Mouse (Mus musculus) ES-E14 (cell line): Measurements from ENCODE around the gene Epha7.

Source experiments
- CHD2 ChIP-seq: IDR thresholded peaks from 2 replicates; pipeline ENCODE4 v1.6.1; 2014; ENCODE audit warnings: mild to moderate bottlenecking, low read depth, low read length, inconsistent platforms
- HCFC1 ChIP-seq: IDR thresholded peaks from 2 replicates; pipeline ENCODE4 v1.6.1; 2012; ENCODE audit warnings: low read length, inconsistent platforms, borderline replicate concordance; ENCODE audit not compliant: insufficient read depth
- ZNF384 ChIP-seq: IDR thresholded peaks from 2 replicates; pipeline ENCODE4 v1.6.1; 2012; ENCODE audit warnings: low read depth, low read length, inconsistent platforms

DNA sequence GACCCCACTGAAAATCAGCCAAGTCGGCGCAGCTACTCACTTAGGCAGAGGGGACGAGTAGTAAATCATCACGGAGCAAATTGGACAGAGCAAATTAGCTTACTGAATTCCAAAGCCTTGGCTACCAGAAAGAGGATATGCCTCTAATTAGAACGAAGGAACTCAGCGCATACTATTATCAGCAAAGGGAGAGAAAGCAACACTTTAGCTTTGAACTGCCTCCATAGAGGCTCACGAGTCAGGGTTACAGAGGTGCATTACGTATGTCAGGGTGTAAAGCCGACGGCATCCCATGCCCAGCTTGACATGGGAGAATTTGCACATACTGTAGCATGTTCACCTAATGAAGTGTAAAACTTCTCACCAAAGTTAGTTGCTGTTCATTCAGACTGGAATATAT lies 121.9 kb downstream of the Epha7 start:
- no peak for TF ChIP-seq HCFC1
- TF ChIP-seq CHD2 = no peak
- no peak for TF ChIP-seq ZNF384
